Mouse (Mus musculus): ENCODE measurements at regions not wholly inside any gene's neighbourhood (a gene's known extent, or its start where the extent isn't known, plus 50 kb on each side); places are given as distances from the start of the nearest gene placed in this dataset.

DNA sequence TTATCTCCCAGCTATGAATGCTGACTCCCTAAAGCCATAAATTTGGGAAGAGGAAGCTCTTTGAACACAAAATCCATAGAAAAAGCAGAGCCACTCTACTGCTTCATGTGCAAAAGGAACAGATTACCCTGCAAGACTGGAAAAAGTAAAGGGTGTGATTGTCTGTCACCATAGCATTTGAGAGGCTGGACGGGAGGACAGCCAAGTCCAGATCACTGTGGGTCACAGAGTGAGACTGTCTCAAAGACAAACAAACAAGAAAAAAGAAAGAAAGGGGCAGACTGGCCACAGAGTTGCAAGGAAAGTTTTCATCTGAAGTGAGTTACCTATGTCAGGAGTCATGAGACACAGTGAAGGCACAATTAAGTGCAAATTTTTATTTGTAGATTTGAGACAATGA lies 150.7 kb upstream of the Ccn2 start:
- DNase-seq: no peak

DNA sequence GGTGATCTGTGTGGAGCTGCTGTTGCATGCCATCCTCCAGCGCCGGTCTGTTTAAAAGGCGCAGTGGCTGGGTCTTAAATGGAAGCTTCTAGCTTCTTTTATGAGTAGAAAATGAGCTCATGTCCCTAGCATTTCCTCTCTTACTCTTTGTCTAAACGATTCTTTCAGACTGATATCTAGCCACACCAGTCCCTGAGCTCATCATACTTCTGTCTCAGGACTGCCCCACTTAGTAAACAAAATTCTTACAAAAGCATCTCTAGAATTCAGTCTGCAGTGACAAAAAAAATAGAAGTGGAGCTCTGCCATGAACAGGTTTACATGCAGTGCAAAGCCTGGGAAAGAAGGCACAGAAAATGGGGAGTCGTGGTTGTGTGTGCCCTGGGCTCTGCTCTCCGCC lies 150.2 kb upstream of the Ccn2 start:
- DNase-seq: no peak

DNA sequence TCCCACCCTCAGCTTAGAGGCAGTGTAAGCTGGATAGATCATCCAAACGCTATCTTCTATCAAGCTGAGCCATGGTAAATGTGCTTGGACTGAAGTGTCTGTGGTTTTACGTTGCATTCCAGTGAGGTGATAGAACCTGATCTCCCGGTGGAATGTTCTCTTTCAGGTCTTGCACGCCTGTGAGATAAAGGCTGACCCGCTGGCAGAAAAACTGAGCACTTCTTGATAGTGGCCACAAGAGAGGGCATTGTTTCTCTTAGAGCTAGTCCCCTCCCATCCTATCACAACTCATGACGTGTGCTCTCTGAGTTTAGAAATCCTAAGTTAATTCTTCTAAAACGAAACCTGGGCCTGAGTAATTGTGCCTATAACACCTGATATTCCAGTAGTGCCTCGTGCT lies 149.1 kb upstream of the Ccn2 start:
- no peak for DNase-seq

DNA sequence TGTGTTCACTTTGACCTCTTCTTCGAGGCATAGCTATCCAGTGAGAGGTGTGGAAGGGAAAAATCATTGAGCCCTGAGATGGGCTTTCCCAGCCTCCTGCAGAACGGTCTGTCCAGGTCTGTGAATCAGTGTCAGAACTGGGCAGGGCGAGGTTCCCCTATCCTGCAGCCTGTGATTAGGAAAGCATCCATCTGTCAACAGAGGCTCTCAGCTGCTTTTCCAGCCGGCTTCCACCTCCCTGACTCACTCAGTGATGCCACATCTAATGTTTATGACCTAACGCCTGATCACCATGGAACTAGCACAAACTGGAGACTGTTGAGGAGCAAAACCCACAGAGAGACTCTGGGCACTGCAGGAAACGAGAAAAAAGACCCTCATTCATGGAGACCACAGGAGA lies 148.1 kb upstream of the Ccn2 start:
- DNase-seq: no peak

DNA sequence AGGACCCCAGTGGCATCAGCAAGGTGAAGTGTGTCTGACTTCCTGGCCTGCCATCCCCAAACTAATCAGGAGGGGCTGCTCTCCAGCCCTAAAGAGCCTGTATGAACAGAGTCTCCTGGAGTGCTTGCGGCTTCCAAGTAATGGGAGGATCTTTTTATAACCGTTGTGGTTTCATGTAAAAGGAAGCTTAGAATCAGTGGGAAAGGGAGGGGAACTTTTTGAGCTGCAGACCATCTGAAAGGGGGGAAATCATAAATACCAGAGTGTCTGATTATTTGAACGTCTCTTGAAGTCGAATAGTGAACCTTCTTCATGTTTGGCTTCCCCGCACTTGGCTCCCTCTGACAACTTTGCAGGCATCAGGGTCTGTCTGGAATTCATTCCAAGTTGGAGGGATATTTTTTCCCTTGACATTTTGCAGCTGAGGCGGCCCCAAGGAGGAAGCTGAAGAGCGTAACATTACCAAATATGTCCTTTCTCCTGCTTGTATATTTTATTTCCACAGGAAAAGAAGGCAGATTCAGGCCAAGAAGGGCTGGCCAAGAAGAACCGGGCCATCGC lies 147.2 kb upstream of the Ccn2 start:
- peak; percentile 19 for DNase-seq

DNA sequence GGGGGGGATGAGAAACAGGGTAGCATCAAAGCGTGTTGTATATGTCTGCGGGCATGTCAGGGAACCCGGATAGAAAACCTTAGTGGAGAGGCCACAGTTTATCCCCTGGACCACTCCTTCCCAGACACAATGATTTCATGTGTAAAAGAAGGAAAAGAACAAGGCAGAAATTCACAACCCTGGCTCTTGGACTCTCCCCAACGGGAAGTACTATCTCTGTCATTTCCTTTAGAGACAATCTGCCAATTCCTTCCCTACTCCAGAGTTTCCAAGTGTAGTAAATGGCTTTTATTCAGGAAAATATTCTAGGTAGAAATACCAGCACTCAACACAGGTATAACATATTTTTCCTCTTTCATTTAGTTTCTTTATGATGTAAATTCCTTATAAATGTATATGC lies 141.7 kb upstream of the Ccn2 start:
- no peak for DNase-seq

DNA sequence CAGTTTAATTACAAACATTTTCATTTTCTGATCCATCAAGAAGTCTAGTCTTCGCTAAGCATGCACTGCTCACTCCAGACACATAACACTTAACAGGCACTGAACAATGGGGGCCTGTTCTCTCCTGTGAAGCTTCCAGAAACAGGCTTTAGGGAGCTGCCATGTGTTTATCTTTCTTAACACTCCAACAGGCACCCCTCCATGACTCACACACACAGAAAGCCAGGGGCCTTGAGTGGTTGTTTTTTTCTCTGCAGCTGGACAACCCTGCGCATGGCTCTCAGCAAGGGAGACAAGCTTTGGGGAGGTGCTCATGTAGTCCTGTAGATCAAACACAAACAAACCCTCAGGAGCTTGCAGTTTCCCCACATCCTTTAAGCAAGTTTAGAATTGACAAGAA lies 136.6 kb upstream of the Ccn2 start:
- DNase-seq: no peak

DNA sequence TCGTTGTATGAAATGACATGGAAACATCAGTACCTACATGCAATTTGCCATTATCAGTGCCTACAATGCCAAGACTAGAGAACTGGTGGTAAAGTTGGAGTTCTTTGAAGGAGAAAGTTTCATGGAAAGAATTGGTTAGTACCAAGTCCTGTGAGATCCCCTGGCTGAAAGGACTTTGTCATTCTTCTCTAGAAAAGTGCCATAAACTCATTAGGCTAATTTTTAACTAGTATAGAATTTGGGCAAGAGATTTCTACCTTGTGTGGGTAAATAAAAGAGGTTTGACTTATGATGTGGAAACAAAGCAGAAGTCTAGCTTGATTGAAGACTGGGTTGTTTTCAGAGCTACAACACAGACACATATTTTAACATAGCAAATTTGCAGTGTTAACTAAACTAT lies 131.4 kb upstream of the Ccn2 start:
- DNase-seq: no peak

DNA sequence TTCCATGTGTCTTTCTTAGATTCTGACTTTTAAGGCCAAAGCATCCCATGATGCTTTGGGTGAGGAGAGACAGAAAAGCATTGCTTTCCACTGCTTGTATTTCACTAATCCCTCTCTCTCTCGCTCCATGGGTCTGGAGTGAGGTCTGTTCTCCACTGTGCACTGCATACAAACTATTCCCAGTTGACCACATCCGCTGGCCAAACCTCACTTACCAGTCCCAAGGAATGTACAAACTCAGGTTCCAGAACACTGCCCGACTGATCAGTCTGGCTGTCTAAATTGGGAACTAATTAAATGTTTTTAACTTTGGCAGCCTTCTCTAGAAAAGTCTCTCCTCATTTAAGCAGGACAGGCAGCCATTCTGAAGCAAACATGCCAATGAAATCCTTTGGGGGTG lies 130.9 kb upstream of the Ccn2 start:
- DNase-seq: no peak

DNA sequence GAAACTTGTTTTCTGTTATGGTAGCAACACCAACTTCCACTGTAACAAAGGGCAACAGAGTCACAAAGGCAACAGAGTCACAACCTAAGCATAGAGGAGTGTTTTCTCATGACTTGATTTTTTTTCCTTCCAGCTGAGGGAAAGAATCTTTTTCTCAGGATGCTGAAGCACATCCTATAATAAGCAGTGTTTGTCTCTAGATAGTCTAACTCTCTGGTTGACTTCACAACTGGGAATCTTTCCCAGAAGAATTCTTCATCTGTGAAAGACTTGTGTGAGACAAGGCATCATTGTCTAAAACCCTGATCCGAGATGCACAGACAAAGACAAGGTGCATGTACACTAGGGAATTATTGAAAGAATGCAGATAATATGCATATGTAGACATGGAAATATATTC lies 125.5 kb upstream of the Ccn2 start:
- DNase-seq: no peak

DNA sequence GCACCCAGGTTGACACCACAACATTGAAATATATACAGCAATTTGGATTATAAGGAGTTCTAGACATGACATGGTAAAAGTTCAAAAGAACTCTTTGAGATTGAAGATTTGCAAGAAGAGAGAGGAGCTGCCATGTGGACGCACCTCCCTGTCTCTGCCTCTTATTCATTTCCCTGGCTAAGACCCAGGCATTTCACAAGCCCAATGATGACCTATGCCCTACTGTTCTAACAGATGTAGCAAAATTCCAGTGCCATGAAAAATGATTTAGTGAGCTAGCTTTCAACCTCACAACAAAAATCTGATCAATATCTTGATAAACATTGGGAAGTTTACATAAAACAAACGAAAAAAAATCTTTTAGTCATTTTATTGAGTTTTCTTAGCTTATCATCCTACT lies 123.7 kb upstream of the Ccn2 start:
- DNase-seq: no peak

DNA sequence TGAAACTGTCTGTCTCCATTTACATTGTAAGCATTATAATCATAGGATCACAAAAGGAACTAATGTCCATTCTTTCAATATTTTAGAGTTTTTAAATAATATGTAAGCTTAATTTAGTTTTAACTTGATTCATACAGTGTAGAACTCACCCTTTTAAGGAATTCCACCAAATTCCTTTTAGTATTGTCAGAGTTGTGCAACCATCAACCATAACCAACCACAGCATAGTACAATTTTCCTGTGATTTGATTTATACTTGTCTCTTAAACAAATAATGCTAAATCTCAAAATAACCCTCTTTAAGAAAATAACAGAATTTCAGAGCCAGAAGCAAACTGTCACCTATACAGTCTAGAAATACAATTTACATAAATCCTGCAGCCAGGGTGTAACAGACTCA lies 119.0 kb upstream of the Ccn2 start:
- no peak for DNase-seq

DNA sequence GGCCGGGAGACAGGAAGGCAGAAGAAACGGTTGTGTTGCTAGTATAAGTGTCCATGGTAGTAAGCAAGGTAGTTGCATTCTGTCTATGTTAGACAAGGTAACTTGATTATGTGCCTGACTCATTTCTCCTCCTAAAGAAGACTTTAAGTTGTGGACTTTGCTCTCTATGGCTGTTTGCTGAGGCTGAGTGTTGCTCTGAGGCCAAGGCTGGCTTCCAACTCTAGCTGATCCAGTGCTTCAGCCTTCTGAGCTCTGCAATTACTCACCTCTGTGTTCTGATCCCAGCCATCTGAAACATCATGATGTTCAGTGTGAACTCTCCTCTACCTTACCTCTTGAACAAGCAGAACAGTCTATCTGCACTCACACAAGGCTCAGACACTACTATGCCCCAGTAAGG lies 116.7 kb upstream of the Ccn2 start:
- DNase-seq: no peak

DNA sequence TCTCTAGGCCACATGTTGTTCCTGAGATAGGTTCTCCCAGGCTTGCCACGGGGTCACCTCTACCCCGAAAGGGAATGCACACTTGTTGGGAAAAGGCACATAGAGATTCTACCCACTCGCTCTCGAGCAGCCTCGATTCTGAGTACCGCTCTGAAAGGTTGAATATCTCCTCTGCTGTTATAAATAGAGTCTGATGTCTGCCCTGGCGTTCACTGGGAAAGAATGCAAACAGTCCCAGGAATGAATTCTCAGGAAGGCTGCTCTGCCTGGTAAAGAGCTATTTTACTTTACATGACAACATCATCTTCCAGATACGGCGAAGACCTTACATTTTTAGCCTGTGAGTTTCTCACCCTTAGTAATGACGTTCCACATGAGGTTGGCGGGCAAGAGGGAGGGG lies 116.1 kb upstream of the Ccn2 start:
- DNase-seq: no peak

DNA sequence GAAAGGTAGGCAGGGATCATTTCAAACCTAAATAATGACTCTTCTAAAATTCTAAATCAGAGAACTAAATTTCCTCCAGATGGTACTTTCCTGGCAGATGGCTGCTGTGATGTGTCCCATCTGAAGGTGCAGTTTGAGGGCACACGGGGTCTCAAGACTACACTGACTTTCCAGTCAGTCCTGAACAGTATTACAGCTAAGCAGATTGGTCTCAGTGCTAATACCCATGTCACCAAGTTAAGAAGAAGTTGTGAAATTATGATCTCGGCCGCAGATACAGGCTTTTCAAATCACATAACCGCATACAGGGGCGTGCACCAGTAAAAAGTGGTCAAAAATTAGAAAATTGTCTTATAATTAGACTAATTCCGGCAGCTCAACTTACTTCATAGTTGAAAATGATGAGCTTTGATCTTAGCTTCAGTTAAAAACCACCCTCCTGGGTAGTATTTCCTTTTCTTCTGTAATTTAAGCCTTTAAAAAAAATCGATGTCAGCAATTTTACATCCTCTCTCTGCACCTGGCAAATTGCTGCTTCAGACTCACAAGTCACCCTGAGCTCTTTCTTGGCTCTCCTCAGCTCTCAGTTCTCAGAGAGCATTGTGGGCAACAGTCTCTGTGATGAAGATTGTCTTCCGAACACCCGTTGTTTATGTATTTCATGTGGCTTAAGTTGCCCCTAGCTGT lies 113.2 kb upstream of the Ccn2 start:
- no peak for DNase-seq

DNA sequence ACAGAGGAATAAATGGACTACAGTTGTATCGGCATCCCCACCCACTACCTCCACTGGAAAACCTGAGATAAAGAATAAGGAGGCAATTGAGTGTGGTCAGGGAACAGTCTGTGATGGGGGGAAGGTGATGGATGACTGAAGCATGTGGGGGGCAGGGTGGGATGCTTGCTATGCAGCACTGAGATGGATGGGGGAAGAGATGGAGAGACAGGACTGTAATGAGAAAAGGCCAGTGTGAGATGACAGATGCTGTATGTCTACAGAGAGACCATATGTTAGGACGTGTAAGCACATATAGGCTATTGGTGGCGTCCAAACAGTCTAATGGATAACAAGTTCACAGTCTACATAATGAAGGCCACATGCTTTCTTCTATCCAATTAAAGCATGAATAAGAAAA lies 112.2 kb upstream of the Ccn2 start:
- no peak for DNase-seq

DNA sequence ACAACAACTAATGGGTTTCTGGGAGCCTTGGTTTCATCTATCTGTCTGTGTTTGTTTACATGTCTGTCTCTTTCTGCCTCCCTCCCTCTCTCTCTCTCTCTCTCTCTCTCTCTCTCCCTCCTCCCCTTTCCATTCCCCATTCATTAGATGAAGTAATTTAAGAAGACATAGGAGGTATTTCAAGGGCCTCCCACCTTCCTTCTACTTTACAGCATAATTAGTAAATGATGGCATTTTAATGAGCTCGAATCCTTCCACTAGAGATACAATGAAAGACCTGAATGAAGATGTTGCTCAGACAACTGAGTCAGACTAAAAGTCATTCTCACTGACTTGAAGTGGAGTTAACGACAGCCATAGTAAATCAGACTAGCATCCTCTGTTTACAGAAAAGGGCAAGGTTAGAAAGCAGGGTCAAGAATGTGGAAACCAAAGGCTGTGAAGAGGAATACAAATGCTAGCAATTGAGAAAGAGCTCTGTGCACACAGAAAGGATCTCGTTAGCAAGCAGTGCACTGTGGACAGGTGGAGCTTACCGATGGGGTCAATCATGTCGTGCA lies 111.1 kb upstream of the Ccn2 start:
- DNase-seq: no peak

DNA sequence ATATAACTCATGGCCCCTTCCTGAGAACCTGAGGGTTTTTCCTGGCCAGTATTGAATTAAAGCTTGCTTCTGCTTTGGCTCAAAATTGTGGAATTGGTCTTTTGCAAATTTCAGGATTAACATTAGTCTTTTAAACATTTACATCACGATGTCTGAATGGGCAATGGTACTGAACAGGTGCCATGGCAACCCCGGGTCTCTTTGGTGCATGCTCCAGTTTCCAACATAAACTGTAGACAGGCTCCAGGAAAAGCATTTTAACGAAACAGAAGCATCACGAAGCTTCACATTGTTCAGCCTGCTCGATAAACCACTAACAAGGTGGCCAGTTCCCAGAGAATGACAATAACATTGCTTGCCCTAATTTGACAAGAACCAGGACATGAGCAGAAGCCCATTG lies 109.8 kb upstream of the Ccn2 start:
- no peak for DNase-seq

DNA sequence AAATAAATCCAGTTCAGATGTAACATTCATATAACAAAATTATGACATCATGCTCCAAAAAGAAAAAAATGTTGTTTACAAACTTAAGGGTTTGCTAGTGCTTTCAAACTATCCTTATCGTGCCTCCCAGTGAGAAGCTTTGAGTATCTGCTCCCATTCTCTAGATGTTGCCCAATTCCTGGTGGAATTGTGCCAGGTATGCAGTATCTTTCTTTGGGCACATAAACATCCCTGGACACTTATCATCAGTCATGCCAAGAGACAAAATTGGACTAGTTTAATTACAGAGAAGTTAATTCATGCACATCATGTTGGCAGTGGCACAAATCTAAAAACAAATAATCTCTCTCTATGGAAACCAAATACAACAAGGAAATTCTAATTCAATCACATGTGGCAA lies 109.0 kb upstream of the Ccn2 start:
- DNase-seq: no peak

DNA sequence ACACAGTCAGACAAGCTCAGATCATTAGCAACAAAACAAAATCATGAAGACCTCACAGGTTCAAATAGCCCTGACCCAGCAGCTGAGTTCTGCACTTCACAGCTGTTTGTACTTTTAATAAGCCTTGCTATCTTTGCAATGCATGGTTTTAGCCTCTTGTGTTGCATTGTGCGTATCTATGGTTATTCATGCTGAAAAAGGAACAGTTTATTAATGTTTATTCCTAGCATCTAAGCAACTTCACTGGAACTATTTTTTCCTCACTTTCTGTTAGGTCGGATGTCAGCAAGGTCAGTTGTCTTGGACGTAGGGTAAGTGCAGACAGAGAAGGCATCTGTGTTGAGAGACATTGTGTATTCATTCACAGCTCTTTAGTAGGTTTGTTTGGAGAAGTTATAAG lies 107.3 kb upstream of the Ccn2 start:
- no peak for DNase-seq

DNA sequence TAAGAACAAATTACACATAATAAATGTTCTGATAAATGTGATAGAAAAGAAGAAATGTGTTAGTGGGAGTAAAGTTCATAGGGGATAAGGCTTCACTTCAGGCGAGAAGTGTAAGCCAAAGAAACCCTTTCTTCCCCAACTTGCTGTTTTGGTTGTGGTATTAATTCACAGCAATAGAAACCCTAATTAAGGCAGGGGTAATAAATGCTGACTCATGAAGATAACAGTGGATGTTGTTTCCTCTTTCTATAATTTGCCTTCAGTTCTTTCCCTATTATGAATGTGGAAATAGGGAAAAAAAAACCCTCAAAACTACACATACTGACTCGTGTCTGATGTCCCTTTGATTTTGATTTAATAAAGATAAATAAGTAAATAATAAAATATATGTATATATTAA lies 104.8 kb upstream of the Ccn2 start:
- no peak for DNase-seq

DNA sequence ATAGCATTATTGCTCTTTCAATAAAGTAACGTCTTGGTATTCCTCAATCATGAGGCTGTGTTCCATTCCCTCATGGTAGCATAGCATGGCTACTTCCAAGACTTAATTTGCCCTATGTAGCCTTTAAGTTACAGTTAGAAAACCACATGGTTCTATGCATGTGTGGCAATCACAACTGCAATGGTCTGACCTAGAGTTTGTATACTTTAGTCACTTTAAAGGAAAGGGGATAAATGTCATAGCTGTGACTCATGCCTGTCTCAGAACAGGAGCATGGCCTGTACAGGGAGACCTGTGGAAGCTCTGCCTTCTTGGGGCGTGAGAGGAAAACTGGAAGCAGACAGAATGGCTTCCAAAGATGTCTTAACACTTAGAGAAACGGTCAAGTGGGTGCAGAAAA lies 103.4 kb upstream of the Ccn2 start:
- no peak for DNase-seq

DNA sequence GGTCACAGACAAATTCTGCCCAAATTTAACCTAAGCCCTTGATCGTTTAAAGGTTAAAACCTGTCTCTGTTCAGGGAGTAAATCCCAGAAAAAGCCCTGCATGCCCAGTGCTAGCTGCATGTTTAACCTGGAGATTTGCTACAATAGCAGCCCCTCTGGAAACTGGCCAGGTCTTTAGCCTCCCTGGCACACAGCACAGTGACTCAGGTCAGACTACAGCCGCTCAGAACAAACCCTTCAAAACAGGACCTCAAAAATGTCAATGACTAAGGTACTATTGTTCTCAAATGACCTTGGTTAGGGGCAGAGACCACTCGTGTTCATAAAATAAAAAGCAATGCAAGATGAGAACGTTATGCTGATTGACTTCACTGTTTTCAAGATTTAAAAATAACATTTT lies 101.8 kb upstream of the Ccn2 start:
- peak; percentile 32 for DNase-seq

DNA sequence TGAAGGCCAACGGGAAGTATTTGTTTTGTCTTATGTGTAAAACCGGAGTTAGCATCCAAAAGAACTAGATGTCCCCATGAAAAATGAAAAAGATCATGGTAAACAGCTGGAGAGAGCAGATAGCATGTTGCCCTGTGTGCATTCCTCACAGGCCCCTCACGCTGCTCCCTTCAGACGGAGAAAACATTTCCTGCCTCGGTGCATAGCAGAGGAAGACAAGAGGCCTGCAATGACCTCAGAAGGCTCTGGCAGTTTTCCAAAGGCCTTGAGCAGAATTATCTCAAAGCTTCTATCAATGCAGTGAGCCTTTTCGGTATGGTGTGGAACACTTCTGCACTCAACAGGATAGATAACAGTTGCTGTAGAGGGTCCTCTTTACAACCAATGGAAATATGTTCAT lies 101.3 kb upstream of the Ccn2 start:
- DNase-seq: peak; percentile 40
